Mouse (Mus musculus) embryonic facial prominence, embryonic 11.5 days (tissue): ENCODE data around the gene Btn2a2. TPM values are rescaled to one million over a fixed set of nuclear protein-coding genes. Genes with fewer than 3 reads are reported as not detected.

Experiments
- ATAC-seq: fragments of 200-750 bp; cut with Nextera tagmentation; replicated peaks from 2 replicates; pipeline ENCODE4 v1.8.0; 2017; ENCODE audit warnings: low read depth; ENCODE audit not compliant: insufficient number of reproducible peaks, low FRiP score, low TSS enrichment
- DNase-seq: peaks from one replicate; pipeline ENCODE4 v3.0.0-alpha.2; 2015; ENCODE audit warnings: low spot score
- H3K27ac ChIP-seq: fragments of 300-500 bp; sonication (generic); replicated peaks from 2 replicates; pipeline ENCODE4 v1.5.1; 2014; ENCODE audit warnings: mild to moderate bottlenecking, low read depth, low read length, control low read depth
- H3K27me3 ChIP-seq: fragments of 300-500 bp; sonication (generic); 2 replicates; pipeline ENCODE4 v1.6.1; 2014; ENCODE audit warnings: mild to moderate bottlenecking, low read length, moderate library complexity, mixed read lengths; ENCODE audit not compliant: control insufficient read depth, insufficient read depth
- H3K36me3 ChIP-seq: fragments of 300-500 bp; sonication (generic); replicated peaks from 2 replicates; pipeline ENCODE4 v1.6.1; 2014; ENCODE audit warnings: low read depth, mild to moderate bottlenecking, low read length, moderate library complexity, mixed read lengths; ENCODE audit not compliant: control insufficient read depth, insufficient read depth
- H3K4me1 ChIP-seq: fragments of 300-500 bp; sonication (generic); 2 replicates; pipeline ENCODE4 v1.6.1; 2014; ENCODE audit warnings: low read length, mixed read lengths; ENCODE audit not compliant: control insufficient read depth, insufficient read depth
- H3K4me2 ChIP-seq: fragments of 300-500 bp; sonication (generic); 2 replicates; pipeline ENCODE4 v1.6.1; 2014; ENCODE audit warnings: low read depth, mild to moderate bottlenecking, control low read depth, low read length, moderate library complexity
- H3K4me3 ChIP-seq: fragments of 300-500 bp; sonication (generic); 2 replicates; pipeline ENCODE4 v1.5.1; 2014; ENCODE audit warnings: low read depth, low read length, control low read depth
- H3K9ac ChIP-seq: fragments of 300-500 bp; sonication (generic); replicated peaks from 2 replicates; pipeline ENCODE4 v1.6.1; 2014; ENCODE audit warnings: mild to moderate bottlenecking, control low read depth, low read length
- H3K9me3 ChIP-seq: fragments of 300-500 bp; sonication (generic); replicated peaks from 2 replicates; pipeline ENCODE4 v1.6.1; 2016; ENCODE audit warnings: mild to moderate bottlenecking, low read length, inconsistent platforms, mixed read lengths; ENCODE audit not compliant: control insufficient read depth
- WGBS: fragments of 180-500 bp; shearing (Covaris S2); extraction: QIAGEN DNeasy Blood & Tissue Kit; methylation state at CpG from one replicate; pipeline ENCODE4 v1.1.7; 2014; 5-methylcytosine and 5-hydroxymethylcytosine counted together
- polyA plus RNA-seq: library from polyadenylated mRNA; unstranded; fragments of >200 nt; fragmentation: Nextera tagmentation; extraction: Ambion mirVana; gene quantifications from 2 replicates; pipeline ENCODE4 v1.2.1, GENCODE M21; 2014

Gene Btn2a2
- polyA plus RNA-seq, 1 experiment from 2014 or later = 1.4 TPM

- DNase-seq = no peak
- H3K36me3 ChIP-seq = no peaks in the 10 kb centered on the region
- no peaks in the 10 kb centered on the region for H3K9me3 ChIP-seq
- no peak overlapping the region for H3K4me2 ChIP-seq
- no peak overlapping the region for H3K4me3 ChIP-seq
- no peaks in the 10 kb centered on the region; the same call in 1 of the 2 replicates for H3K4me1 ChIP-seq
- H3K9ac ChIP-seq = no peak overlapping the region
- no peak overlapping the region for H3K27ac ChIP-seq
- no peak for ATAC-seq
- no peaks in the 10 kb centered on the region for H3K27me3 ChIP-seq
Observed at GRCm38 (mm10) chr13:23462669-23463068, 26.0 kb downstream of the Btn2a2 start.

GRCm38 (mm10) chr13:23462063-23462462 lies 26.6 kb downstream of the Btn2a2 start:
- no peaks in the 10 kb centered on the region for H3K27me3 ChIP-seq
- DNase-seq = no peak
- no peaks in the 10 kb centered on the region; the same call in 1 of the 2 replicates for H3K4me1 ChIP-seq
- no peaks in the 10 kb centered on the region for H3K9me3 ChIP-seq
- no peak overlapping the region for H3K27ac ChIP-seq
- H3K4me2 ChIP-seq = no peak overlapping the region
- H3K9ac ChIP-seq = no peak overlapping the region
- H3K4me3 ChIP-seq = no peak overlapping the region
- WGBS = 78% methylated on average over 4 of the region's 4 CpGs
- no peaks in the 10 kb centered on the region for H3K36me3 ChIP-seq
- ATAC-seq = no peak

GRCm38 (mm10) chr13:23459264-23459846 lies 29.3 kb downstream of the Btn2a2 start:
- 12% methylated on average over 15 of the region's 15 CpGs for whole genome bisulfite sequencing
- ATAC-seq (no peak), DNase-seq (peak; percentile 10)
- no peak overlapping the region for H3K27ac ChIP-seq
- H3K4me3 ChIP-seq = no peak overlapping the region
- H3K27me3 ChIP-seq = no peaks in the 10 kb centered on the region
- no peaks in the 10 kb centered on the region for H3K36me3 ChIP-seq
- H3K9ac ChIP-seq = no peak overlapping the region
- no peaks in the 10 kb centered on the region for H3K9me3 ChIP-seq
- no peaks in the 10 kb centered on the region for H3K4me1 ChIP-seq
- no peak overlapping the region for H3K4me2 ChIP-seq

- H3K9me3 ChIP-seq = no peaks in the 10 kb centered on the region
- no peak for ATAC-seq
- H3K27me3 ChIP-seq = no peaks in the 10 kb centered on the region
- H3K9ac ChIP-seq = peak overlapping the region; percentile 79
- H3K27ac ChIP-seq = peak overlapping the region; percentile 56; the same call in 1 of the 2 replicates
- H3K36me3 ChIP-seq = no peaks in the 10 kb centered on the region
- 0% methylated on average over 9 of the region's 9 CpGs for WGBS
- peak overlapping the region; percentile 63 for H3K4me3 ChIP-seq
- no peaks in the 10 kb centered on the region for H3K4me1 ChIP-seq
- H3K4me2 ChIP-seq = peak overlapping the region; percentile 52
- peak; percentile 43 for DNase-seq
Observed at GRCm38 (mm10) chr13:23453926-23454325, 34.7 kb downstream of the Btn2a2 start.

GRCm38 (mm10) chr13:23453362-23453862 lies 35.2 kb downstream of the Btn2a2 start:
- H3K4me2 ChIP-seq = peak overlapping the region; percentile 52
- H3K27ac ChIP-seq = peak overlapping the region; percentile 56
- peak; percentile 79 for ATAC-seq
- under 1% methylated on average over 25 of the region's 25 CpGs for WGBS
- H3K27me3 ChIP-seq = no peaks in the 10 kb centered on the region
- no peaks in the 10 kb centered on the region for H3K4me1 ChIP-seq
- H3K4me3 ChIP-seq = peak overlapping the region; percentile 63
- H3K9ac ChIP-seq = peak overlapping the region; percentile 79
- no peaks in the 10 kb centered on the region for H3K36me3 ChIP-seq
- DNase-seq = peak; percentile 90
- no peaks in the 10 kb centered on the region for H3K9me3 ChIP-seq

GRCm38 (mm10) chr13:23450398-23450797 lies 38.3 kb downstream of the Btn2a2 start:
- Histone ChIP-seq H3K4me2 (peak overlapping the region; percentile 60), H3K9ac (peak overlapping the region; percentile 46), H3K27ac (no peak overlapping the region), H3K4me3 (peak overlapping the region; percentile 45), H3K4me1 (no peaks in the 10 kb centered on the region), H3K27me3 (no peaks in the 10 kb centered on the region), H3K36me3 (no peaks in the 10 kb centered on the region), H3K9me3 (no peaks in the 10 kb centered on the region)
- WGBS = 0% methylated on average over 15 of the region's 15 CpGs
- DNase-seq (peak; percentile 96), ATAC-seq (no peak)

GRCm38 (mm10) chr13:23449235-23450095 lies 39.2 kb downstream of the Btn2a2 start:
- no peaks in the 10 kb centered on the region for H3K4me1 ChIP-seq
- peak overlapping the region; percentile 45 for H3K4me3 ChIP-seq
- peak; percentile 88 for DNase-seq
- H3K36me3 ChIP-seq = no peaks in the 10 kb centered on the region
- ATAC-seq = no peak
- no peaks in the 10 kb centered on the region for H3K27me3 ChIP-seq
- H3K27ac ChIP-seq = no peak overlapping the region
- H3K9me3 ChIP-seq = no peaks in the 10 kb centered on the region
- H3K9ac ChIP-seq = peak overlapping the region; percentile 46
- peak overlapping the region; percentile 60 for H3K4me2 ChIP-seq
- under 1% methylated on average over 24 of the region's 24 CpGs for WGBS

- Histone ChIP-seq H3K9me3 (no peaks in the 10 kb centered on the region), H3K36me3 (no peaks in the 10 kb centered on the region), H3K4me1 (no peaks in the 10 kb centered on the region), H3K27me3 (no peaks in the 10 kb centered on the region), H3K9ac (no peak overlapping the region), H3K4me2 (peak overlapping the region; percentile 60), H3K4me3 (peak overlapping the region; percentile 45; the same call in 1 of the 2 replicates), H3K27ac (no peak overlapping the region)
- DNase-seq (no peak), ATAC-seq (no peak)
- WGBS = 51% methylated on average over 3 of the region's 3 CpGs
Observed at GRCm38 (mm10) chr13:23448758-23449157, 39.9 kb downstream of the Btn2a2 start.
